In genomic region chr9:95667836-95668235, GRCm38 (mm10) we compare ENCODE assay signal across 10 mouse cellular contexts. TPM values are rescaled to one million over a fixed set of nuclear protein-coding genes. Genes with fewer than 3 reads are reported as not detected.
DNase-seq lines count a peak whose midpoint lies in the region; ATAC-seq and TF ChIP-seq lines count a peak whose summit lies in the region.
"Had no signal": no experiment of that assay in that cellular context is flagged by ENCODE, and none has a peak within 500 bp of the region (broad histone marks: within the 10 kb centered on the region; RNA-seq: fewer than 3 reads in every experiment).

No protein-coding gene starts in this region.

- 32% methylated on average over 9 of the region's 9 CpGs for WGBS in lung, postnatal 0 days
- WGBS in forebrain, embryonic 16.5 days: 12% methylated on average over 9 of the region's 9 CpGs

- no peak overlapping the region for H3K9ac ChIP-seq in lung, postnatal 0 days (replicated peaks; ENCODE audit: low read depth)
- 0 out of 2 replicates have a peak overlapping the region, but pooled peaks have one; percentile 29 for H3K9ac ChIP-seq in forebrain, embryonic 16.5 days (replicated peaks; ENCODE audit: low read depth, low read length)
- H3K9ac ChIP-seq: lung, embryonic 15.5 days had no signal

- TF ChIP-seq CTCF in lung, postnatal 0 days (IDR thresholded peaks at IDR 0.05): no peak

- no peak for ATAC-seq in lung, postnatal 0 days
- peak; percentile 41; the same call in 1 of the 2 replicates for ATAC-seq in forebrain, embryonic 16.5 days
- no peak for ATAC-seq in erythroblast, adult 5-6 weeks (replicated peaks; ENCODE audit: low FRiP score, poor library complexity, severe bottlenecking)

- no peak overlapping the region for H3K4me3 ChIP-seq in lung, postnatal 0 days (ENCODE audit: low read depth, low read length)
- no peak overlapping the region for H3K4me3 ChIP-seq in forebrain, embryonic 16.5 days (replicated peaks; ENCODE audit: low read length)
- H3K4me3 ChIP-seq: lung, embryonic 15.5 days had no signal

- H3K36me3 ChIP-seq in lung, postnatal 0 days (ENCODE audit: insufficient read depth, low read length): no peaks in the 10 kb centered on the region
- H3K36me3 ChIP-seq in forebrain, embryonic 16.5 days (ENCODE audit: control insufficient read depth, insufficient read depth): no peaks in the 10 kb centered on the region
- H3K36me3 ChIP-seq: G1E; lung, embryonic 15.5 days had no signal

- H3K4me2 ChIP-seq in lung, postnatal 0 days (replicated peaks; ENCODE audit: low read depth, low read length): no peak overlapping the region
- H3K4me2 ChIP-seq in forebrain, embryonic 16.5 days (ENCODE audit: low read length): 0 out of 2 replicates have a peak overlapping the region, but pooled peaks have one; percentile 1
- H3K4me2 ChIP-seq: lung, embryonic 15.5 days had no signal

- DNase-seq in lung, adult 18-20 months: peak; percentile 19 to 37
- DNase-seq in lung, postnatal 0 days (ENCODE audit: low spot score): no peak
- peak; percentile 89 for DNase-seq in heart, postnatal 4 days
- peak; percentile 55 for DNase-seq in left cerebral cortex, adult 11 months (ENCODE audit: low spot score)
- DNase-seq in retina, postnatal 1 day: peak; percentile 63
- no peak for DNase-seq in spleen, postnatal 14 days (ENCODE audit: low spot score in 2 of 2)

- no peaks in the 10 kb centered on the region for H3K27me3 ChIP-seq in lung, postnatal 0 days (replicated peaks; ENCODE audit: insufficient read depth, low read length)
- no peaks in the 10 kb centered on the region for H3K27me3 ChIP-seq in forebrain, embryonic 16.5 days (replicated peaks; ENCODE audit: control insufficient read depth, insufficient read depth, low read length)
- H3K27me3 ChIP-seq: lung, embryonic 15.5 days had no signal

- no peak overlapping the region for H3K27ac ChIP-seq in lung, postnatal 0 days (ENCODE audit: low read length)
- no peak overlapping the region for H3K27ac ChIP-seq in forebrain, embryonic 16.5 days (ENCODE audit: low read length)
- H3K27ac ChIP-seq: lung, embryonic 15.5 days had no signal

- H3K9me3 ChIP-seq in lung, postnatal 0 days (ENCODE audit: low read length): no peaks in the 10 kb centered on the region
- H3K9me3 ChIP-seq in forebrain, embryonic 16.5 days (ENCODE audit: control insufficient read depth, low read length): no peaks in the 10 kb centered on the region
- H3K9me3 ChIP-seq: G1E; lung, embryonic 15.5 days had no signal

- no peak for TF ChIP-seq EP300 in lung, postnatal 0 days (IDR thresholded peaks at IDR 0.05)

- no peaks in the 10 kb centered on the region for H3K4me1 ChIP-seq in lung, postnatal 0 days (ENCODE audit: insufficient read depth, low read depth, low read length)
- H3K4me1 ChIP-seq in forebrain, embryonic 16.5 days (replicated peaks; ENCODE audit: control insufficient read depth, insufficient read depth, low read length): peaks cover 15% of the 10 kb centered on the region

RNA-seq across cellular contexts. Expression of gene Pcolce2, which starts 30.4 kb away (rescaled TPM):
- 45.7 and 52.1 TPM in 2 replicates for polyA plus RNA-seq in lung, postnatal 0 days (2015; fragmentation: Nextera tagmentation; extraction: Ambion mirVana)
- 1.7 and 1.8 TPM in 2 replicates for polyA plus RNA-seq in forebrain, embryonic 16.5 days (2015; fragmentation: Nextera tagmentation; extraction: Ambion mirVana)
- total RNA-seq in heart, postnatal 4 days (2021): 10 to 100 TPM; 10.8 to 13.6 TPM
- total RNA-seq in erythroblast, adult 5-6 weeks (2015; ENCODE audit: low replicate concordance): not detected in 2 replicates
- 0.14 TPM in 1 of 2 replicates, not detected in the other for total RNA-seq in erythroblast, adult 5-6 weeks (2017; ENCODE audit: low replicate concordance)
- polyA plus RNA-seq: G1E had no signal

Comparison
In these comparisons a context has a peak if more than half of its experiments do, and no peak if none do; other contexts are left out.
1. DNase-seq: peak in lung, adult 18-20 months (2 of 2), heart, postnatal 4 days (single experiment), left cerebral cortex, adult 11 months (single experiment) and retina, postnatal 1 day (single experiment); none in lung, postnatal 0 days (single experiment) and spleen, postnatal 14 days (0 of 2).
2. RNA of gene Pcolce2, which starts 30.4 kb away (total RNA-seq): 10.8 to 13.6 TPM in heart, postnatal 4 days; 0.14 TPM in erythroblast, adult 5-6 weeks; every median in the first group is over 10 times any median in the second.